Mouse (Mus musculus) small intestine, adult 2 months (tissue): ENCODE measurements around the gene Casp7.
"Not testable (repeated sequence)": the region's sequence is repeated elsewhere in the genome, so short reads cannot be mapped to it uniquely, and the experiment has no call there.

Source experiments
- CTCF ChIP-seq: fragments of 200-500 bp; IDR thresholded peaks from 2 replicates; pipeline ENCODE4 v1.5.1; 2012; ENCODE audit warnings: low read depth, mild to moderate bottlenecking, control low read depth, inconsistent platforms, low read length, moderate library complexity, mixed read lengths; ENCODE audit not compliant: insufficient replicate concordance, insufficient read length; ENCODE audit errors: extremely low read depth
- POLR2A ChIP-seq: fragments of 200-500 bp; IDR thresholded peaks from 2 replicates; pipeline ENCODE4 v1.6.1; 2012; ENCODE audit warnings: low read depth, mild to moderate bottlenecking, control low read depth, inconsistent platforms, low read length, moderate library complexity

GRCm38 (mm10) chr19:56409884-56410283 is 13.0 kb downstream of the Casp7 start:
- TF ChIP-seq CTCF, POLR2A: not testable (repeated sequence)
